Mouse (Mus musculus): ENCODE results near the gene Mrpl44. TPM values are rescaled to one million over a fixed set of nuclear protein-coding genes. Genes with fewer than 3 reads are reported as not detected.

Mrpl44 gene
- polyA plus RNA-seq, 1 experiment from 2014 or later, result 51.1 TPM

DNA sequence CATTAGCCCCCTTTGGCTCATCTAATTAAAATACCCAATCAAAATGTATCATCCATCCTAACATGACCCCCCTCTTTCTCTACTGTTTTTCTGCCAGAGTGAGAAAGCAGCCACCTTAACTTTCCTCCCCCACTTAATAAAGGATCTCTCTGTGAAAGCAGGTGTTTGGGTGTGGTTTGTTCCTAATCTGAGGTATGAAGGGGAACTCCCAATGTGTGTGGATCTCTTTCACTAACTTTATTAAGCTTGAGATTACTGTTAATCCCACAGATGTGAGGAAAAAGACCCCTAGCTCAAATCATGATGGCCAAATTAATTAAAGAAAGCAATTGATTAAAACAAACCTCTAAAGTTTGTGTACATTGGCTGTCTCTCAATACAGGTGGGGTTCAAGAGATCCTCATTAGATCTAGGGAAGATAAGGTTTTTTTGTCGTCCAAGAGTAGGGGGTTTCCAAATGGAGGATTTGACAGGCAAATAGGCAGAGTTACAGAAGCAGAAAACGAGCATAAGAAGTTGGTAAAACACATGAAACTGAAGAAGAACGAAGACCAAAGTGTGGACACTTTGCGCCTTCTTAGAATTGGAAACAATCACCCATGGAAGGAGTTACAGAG lies 1.5 kb upstream of the Mrpl44 start:
- H3K4me3 ChIP-seq (ENCODE audit: low read depth, low read length), result no peak overlapping the region
- no peak for DNase-seq (ENCODE audit: low spot score)
- 78% methylated on average over 4 of the region's 4 CpGs for WGBS

GRCm38 (mm10) chr1:79778011-79778410 lies 2.2 kb downstream of the Mrpl44 start:
- WGBS, result 80% methylated on average over 11 of the region's 11 CpGs
- ATAC-seq (replicated peaks; ENCODE audit: low FRiP score, low TSS enrichment, low read depth), result no peak
- H3K4me3 ChIP-seq (ENCODE audit: low read depth, low read length), result no peak overlapping the region

More for the DNA sequence above, 1.5 kb upstream of the Mrpl44 start:
- Histone ChIP-seq H3K36me3 (ENCODE audit: control insufficient read depth, insufficient read depth, low read length) (peaks cover 17% of the 10 kb centered on the region), H3K4me2 (ENCODE audit: low read length) (no peak overlapping the region), H3K27ac (ENCODE audit: low read depth) (no peak overlapping the region), H3K4me1 (replicated peaks; ENCODE audit: control insufficient read depth, insufficient read depth, low read length) (peaks cover 2% of the 10 kb centered on the region; the same call in 1 of the 2 replicates), H3K9me3 (ENCODE audit: control insufficient read depth, low read length) (no peaks in the 10 kb centered on the region), H3K27me3 (replicated peaks; ENCODE audit: control insufficient read depth, insufficient read depth, low read length) (no peaks in the 10 kb centered on the region), H3K9ac (ENCODE audit: low read length) (no peak overlapping the region)
- ATAC-seq (replicated peaks; ENCODE audit: low FRiP score, low TSS enrichment, low read depth), result no peak

GRCm38 (mm10) chr1:79782433-79782832 lies 6.6 kb downstream of the Mrpl44 start:
- DNase-seq (ENCODE audit: low spot score) (no peak), ATAC-seq (replicated peaks; ENCODE audit: low FRiP score, low TSS enrichment, low read depth) (no peak)
- Histone ChIP-seq H3K9ac (ENCODE audit: low read length) (no peak overlapping the region), H3K4me3 (ENCODE audit: low read depth, low read length) (no peak overlapping the region), H3K27me3 (replicated peaks; ENCODE audit: control insufficient read depth, insufficient read depth, low read length) (no peaks in the 10 kb centered on the region), H3K36me3 (ENCODE audit: control insufficient read depth, insufficient read depth, low read length) (peaks cover 59% of the 10 kb centered on the region), H3K27ac (ENCODE audit: low read depth) (no peak overlapping the region), H3K9me3 (ENCODE audit: control insufficient read depth, low read length) (no peaks in the 10 kb centered on the region), H3K4me2 (ENCODE audit: low read length) (no peak overlapping the region), H3K4me1 (replicated peaks; ENCODE audit: control insufficient read depth, insufficient read depth, low read length) (no peaks in the 10 kb centered on the region; the same call in 1 of the 2 replicates)
- WGBS, result 87% methylated on average over 3 of the region's 3 CpGs

More at GRCm38 (mm10) chr1:79778011-79778410, 2.2 kb downstream of the Mrpl44 start:
- no peak overlapping the region for H3K9ac ChIP-seq (ENCODE audit: low read length)
- peaks cover 2% of the 10 kb centered on the region; the same call in 1 of the 2 replicates for H3K4me1 ChIP-seq (replicated peaks; ENCODE audit: control insufficient read depth, insufficient read depth, low read length)
- DNase-seq (ENCODE audit: low spot score), result no peak
- H3K9me3 ChIP-seq (ENCODE audit: control insufficient read depth, low read length), result no peaks in the 10 kb centered on the region
- H3K27me3 ChIP-seq (replicated peaks; ENCODE audit: control insufficient read depth, insufficient read depth, low read length), result no peaks in the 10 kb centered on the region
- H3K27ac ChIP-seq (ENCODE audit: low read depth), result no peak overlapping the region
- H3K36me3 ChIP-seq (ENCODE audit: control insufficient read depth, insufficient read depth, low read length), result peaks cover 54% of the 10 kb centered on the region
- no peak overlapping the region for H3K4me2 ChIP-seq (ENCODE audit: low read length)

DNA sequence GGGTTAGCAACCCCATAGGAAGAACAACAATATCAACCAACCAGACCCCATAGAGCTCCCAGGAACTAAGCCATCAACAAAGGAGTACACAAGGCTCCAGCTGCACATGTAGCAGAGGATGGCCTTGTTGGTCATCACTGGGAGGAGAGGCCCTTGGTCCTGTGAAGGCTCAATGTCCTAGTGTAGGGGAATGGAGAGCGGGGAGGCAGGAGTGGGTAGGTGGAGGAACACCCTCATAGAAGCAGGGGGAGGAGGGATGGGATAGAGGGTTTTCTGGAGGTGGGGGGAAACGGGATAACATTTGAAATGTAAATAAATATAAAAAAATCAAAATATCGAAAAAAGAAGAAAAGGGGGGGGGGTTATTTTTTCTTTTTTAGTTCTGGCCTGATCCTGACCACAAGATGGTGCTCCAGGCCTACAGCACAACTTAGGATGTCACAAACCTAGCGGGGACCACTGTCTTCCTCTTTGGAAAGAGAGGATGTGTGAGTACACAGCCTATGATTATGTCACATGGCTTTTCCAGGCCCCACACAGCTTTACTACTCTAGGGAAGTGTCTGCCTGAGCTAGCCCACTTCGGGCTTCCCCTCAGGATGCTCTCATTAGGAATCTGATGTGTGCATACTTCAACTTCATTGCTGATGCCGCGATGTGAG lies 10.6 kb downstream of the Mrpl44 start:
- no peak overlapping the region for H3K27ac ChIP-seq (ENCODE audit: low read depth)
- H3K9me3 ChIP-seq (ENCODE audit: control insufficient read depth, low read length), result no peaks in the 10 kb centered on the region
- ATAC-seq (replicated peaks; ENCODE audit: low FRiP score, low TSS enrichment, low read depth), result no peak
- no peak overlapping the region for H3K4me3 ChIP-seq (ENCODE audit: low read depth, low read length)
- H3K4me2 ChIP-seq (ENCODE audit: low read length), result no peak overlapping the region
- no peak overlapping the region for H3K9ac ChIP-seq (ENCODE audit: low read length)
- WGBS, result 60% methylated on average over 7 of the region's 7 CpGs
- H3K27me3 ChIP-seq (replicated peaks; ENCODE audit: control insufficient read depth, insufficient read depth, low read length), result no peaks in the 10 kb centered on the region
- H3K36me3 ChIP-seq (ENCODE audit: control insufficient read depth, insufficient read depth, low read length), result peaks cover 21% of the 10 kb centered on the region
- no peaks in the 10 kb centered on the region for H3K4me1 ChIP-seq (replicated peaks; ENCODE audit: control insufficient read depth, insufficient read depth, low read length)
- DNase-seq (ENCODE audit: low spot score), result no peak

DNA sequence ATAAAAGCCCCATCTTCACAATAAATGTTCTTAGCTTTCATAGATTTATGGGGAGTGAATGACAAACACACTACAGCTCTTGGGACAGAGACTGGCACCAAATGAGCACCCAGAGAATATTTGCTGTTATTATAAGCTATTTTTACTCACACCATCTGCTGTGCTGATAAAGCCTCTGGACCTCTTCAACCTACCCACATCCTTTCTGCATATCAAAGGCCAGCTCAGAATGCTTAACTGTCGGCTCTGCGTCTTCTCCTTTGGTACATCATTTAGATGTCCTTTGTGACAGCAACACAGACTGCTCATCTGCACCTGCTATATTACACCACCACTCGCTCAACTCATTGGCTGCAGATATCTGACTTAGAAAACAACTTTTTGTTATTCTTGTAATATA lies 21.3 kb downstream of the Mrpl44 start:
- H3K27ac ChIP-seq (ENCODE audit: low read depth), result no peak overlapping the region
- DNase-seq (ENCODE audit: low spot score) (no peak), ATAC-seq (replicated peaks; ENCODE audit: low FRiP score, low TSS enrichment, low read depth) (no peak)
- H3K4me3 ChIP-seq (ENCODE audit: low read depth, low read length), result no peak overlapping the region
- H3K27me3 ChIP-seq (replicated peaks; ENCODE audit: control insufficient read depth, insufficient read depth, low read length), result no peaks in the 10 kb centered on the region
- H3K36me3 ChIP-seq (ENCODE audit: control insufficient read depth, insufficient read depth, low read length), result no peaks in the 10 kb centered on the region; the same call in 1 of the 2 replicates
- WGBS, result 89% methylated on average over 3 of the region's 3 CpGs
- H3K4me1 ChIP-seq (replicated peaks; ENCODE audit: control insufficient read depth, insufficient read depth, low read length), result no peaks in the 10 kb centered on the region
- no peak overlapping the region for H3K9ac ChIP-seq (ENCODE audit: low read length)
- no peak overlapping the region for H3K4me2 ChIP-seq (ENCODE audit: low read length)
- H3K9me3 ChIP-seq (ENCODE audit: control insufficient read depth, low read length), result no peaks in the 10 kb centered on the region

- Histone ChIP-seq H3K27ac (ENCODE audit: low read depth) (no peak overlapping the region), H3K4me1 (replicated peaks; ENCODE audit: control insufficient read depth, insufficient read depth, low read length) (no peaks in the 10 kb centered on the region), H3K9ac (ENCODE audit: low read length) (no peak overlapping the region), H3K36me3 (ENCODE audit: control insufficient read depth, insufficient read depth, low read length) (no peaks in the 10 kb centered on the region; the same call in 1 of the 2 replicates), H3K4me3 (ENCODE audit: low read depth, low read length) (no peak overlapping the region), H3K9me3 (ENCODE audit: control insufficient read depth, low read length) (no peaks in the 10 kb centered on the region), H3K27me3 (replicated peaks; ENCODE audit: control insufficient read depth, insufficient read depth, low read length) (no peaks in the 10 kb centered on the region), H3K4me2 (ENCODE audit: low read length) (no peak overlapping the region)
- DNase-seq (ENCODE audit: low spot score), result no peak
- 84% methylated on average over 11 of the region's 11 CpGs for WGBS
- no peak for ATAC-seq (replicated peaks; ENCODE audit: low FRiP score, low TSS enrichment, low read depth)
These were observed 27.1 kb downstream of the Mrpl44 start for GRCm38 (mm10) chr1:79802858-79803427.

- WGBS, result 87% methylated on average over 7 of the region's 7 CpGs
- DNase-seq (ENCODE audit: low spot score) (no peak), ATAC-seq (replicated peaks; ENCODE audit: low FRiP score, low TSS enrichment, low read depth) (no peak)
- Histone ChIP-seq H3K4me2 (ENCODE audit: low read length) (no peak overlapping the region), H3K27ac (ENCODE audit: low read depth) (no peak overlapping the region), H3K9me3 (ENCODE audit: control insufficient read depth, low read length) (no peaks in the 10 kb centered on the region), H3K4me3 (ENCODE audit: low read depth, low read length) (no peak overlapping the region), H3K36me3 (ENCODE audit: control insufficient read depth, insufficient read depth, low read length) (no peaks in the 10 kb centered on the region; the same call in 1 of the 2 replicates), H3K4me1 (replicated peaks; ENCODE audit: control insufficient read depth, insufficient read depth, low read length) (no peaks in the 10 kb centered on the region), H3K27me3 (replicated peaks; ENCODE audit: control insufficient read depth, insufficient read depth, low read length) (no peaks in the 10 kb centered on the region), H3K9ac (ENCODE audit: low read length) (no peak overlapping the region)
These were observed 27.8 kb downstream of the Mrpl44 start for GRCm38 (mm10) chr1:79803614-79804013.

DNA sequence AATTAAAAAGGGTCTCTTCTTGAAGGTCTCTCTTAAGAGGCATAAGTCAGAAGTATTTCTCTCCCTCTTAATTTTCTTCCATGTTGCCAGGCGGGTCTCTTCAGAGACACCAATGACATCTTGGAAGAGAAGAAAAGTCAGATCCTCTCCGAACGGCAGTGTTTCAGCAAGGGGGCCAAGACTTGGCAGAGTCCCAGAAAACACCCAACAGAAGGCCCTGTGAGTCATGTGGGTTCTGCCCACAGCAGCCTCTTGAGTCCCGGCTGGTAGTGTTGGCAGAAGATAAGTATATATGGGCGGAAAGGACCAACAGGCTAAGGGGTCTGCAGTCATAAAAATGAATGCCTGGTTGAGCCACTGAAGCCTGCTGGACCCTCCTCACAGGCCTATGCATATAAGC lies 31.0 kb downstream of the Mrpl44 start:
- Histone ChIP-seq H3K36me3 (ENCODE audit: control insufficient read depth, insufficient read depth, low read length) (peaks cover 3% of the 10 kb centered on the region; the same call in 1 of the 2 replicates), H3K9me3 (ENCODE audit: control insufficient read depth, low read length) (no peaks in the 10 kb centered on the region), H3K27me3 (replicated peaks; ENCODE audit: control insufficient read depth, insufficient read depth, low read length) (no peaks in the 10 kb centered on the region), H3K27ac (ENCODE audit: low read depth) (no peak overlapping the region), H3K4me1 (replicated peaks; ENCODE audit: control insufficient read depth, insufficient read depth, low read length) (no peaks in the 10 kb centered on the region), H3K4me2 (ENCODE audit: low read length) (no peak overlapping the region), H3K4me3 (ENCODE audit: low read depth, low read length) (no peak overlapping the region), H3K9ac (ENCODE audit: low read length) (no peak overlapping the region)
- no peak for ATAC-seq (replicated peaks; ENCODE audit: low FRiP score, low TSS enrichment, low read depth)
- no peak for DNase-seq (ENCODE audit: low spot score)
- 70% methylated on average over 5 of the region's 5 CpGs for WGBS
